Mouse (Mus musculus) hindbrain, embryonic 13.5 days (tissue): ENCODE measurements around the gene Scand1. TPM values are rescaled to one million over a fixed set of nuclear protein-coding genes. Genes with fewer than 3 reads are reported as not detected.

Experiments
- ATAC-seq: fragments of 200-750 bp; cut with Nextera tagmentation; 2 replicates; pipeline ENCODE4 v1.8.0; 2017; ENCODE audit warnings: moderate TSS enrichment; ENCODE audit not compliant: low FRiP score
- H3K27ac ChIP-seq: fragments of 300-500 bp; sonication (generic); 2 replicates; pipeline ENCODE4 v1.5.1; 2015; ENCODE audit warnings: inconsistent platforms, mild to moderate bottlenecking, moderate library complexity
- H3K27me3 ChIP-seq: fragments of 300-500 bp; sonication (generic); 2 replicates; pipeline ENCODE4 v1.6.1; 2015; ENCODE audit warnings: mild to moderate bottlenecking, inconsistent platforms
- H3K36me3 ChIP-seq: fragments of 300-500 bp; sonication (generic); 2 replicates; pipeline ENCODE4 v1.6.1; 2015; ENCODE audit warnings: mild to moderate bottlenecking, inconsistent platforms
- H3K4me1 ChIP-seq: fragments of 300-500 bp; sonication (generic); replicated peaks from 2 replicates; pipeline ENCODE4 v1.6.1; 2015; ENCODE audit warnings: inconsistent platforms
- H3K4me2 ChIP-seq: fragments of 300-500 bp; sonication (generic); 2 replicates; pipeline ENCODE4 v1.6.1; 2015; ENCODE audit warnings: inconsistent platforms, mild to moderate bottlenecking, moderate library complexity
- H3K4me3 ChIP-seq: fragments of 300-500 bp; sonication (generic); 2 replicates; pipeline ENCODE4 v1.5.1; 2015; ENCODE audit warnings: mild to moderate bottlenecking, inconsistent platforms
- H3K9ac ChIP-seq: fragments of 300-500 bp; sonication (generic); 2 replicates; pipeline ENCODE4 v1.6.1; 2015; ENCODE audit warnings: mild to moderate bottlenecking, inconsistent platforms
- H3K9me3 ChIP-seq: fragments of 300-500 bp; sonication (generic); 2 replicates; pipeline ENCODE4 v1.6.1; 2016; ENCODE audit warnings: inconsistent platforms
- WGBS: fragments of 180-500 bp; shearing (Covaris S2); methylation state at CpG from one replicate; pipeline ENCODE4 v1.1.7; 2015; 5-methylcytosine and 5-hydroxymethylcytosine counted together
- polyA plus RNA-seq: library from polyadenylated mRNA; unstranded; fragments of >200 nt; fragmentation: Nextera tagmentation; extraction: Ambion mirVana; gene quantifications from 2 replicates; pipeline ENCODE4 v1.2.1, GENCODE M21; 2015

Scand1 gene
- polyA plus RNA-seq, result 84.7 and 95.3 TPM in 2 replicates

DNA sequence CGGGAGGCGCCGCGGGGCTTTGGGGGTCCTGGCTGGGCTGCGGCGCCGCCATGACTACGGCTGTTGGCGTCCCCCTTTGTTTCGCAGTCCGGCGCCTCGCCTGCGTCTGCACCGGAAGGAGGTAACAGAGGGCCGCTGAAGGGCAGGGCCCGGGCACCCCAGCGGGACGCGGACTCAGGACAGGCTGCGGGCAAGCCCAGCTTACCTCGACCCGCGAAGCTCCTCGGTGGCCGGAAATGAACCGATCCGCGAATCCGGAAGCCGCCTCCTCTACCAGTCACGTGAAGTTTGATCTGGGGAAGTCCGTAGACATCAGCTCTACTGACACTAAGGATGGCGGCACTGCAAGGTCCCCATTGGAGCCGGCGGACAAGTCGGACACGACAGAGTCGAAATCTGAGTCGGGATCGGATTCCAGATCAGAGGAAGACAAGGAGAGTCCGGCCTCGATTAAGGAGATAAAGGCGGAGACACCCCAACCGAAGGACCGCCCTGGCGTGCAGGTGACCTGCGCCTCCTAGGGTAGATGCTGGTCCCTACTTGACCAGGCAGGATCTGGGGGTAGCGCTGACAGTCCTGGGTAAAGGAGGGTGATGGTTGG lies at the start of gene Scand1, which contains the start of gene Cnbd2:
Gene Scand1 (minus strand): TSS at position 408 of the 601 bp plus-strand sequence.
Gene Cnbd2 (plus strand): TSS at position 3 of the 601 bp plus-strand sequence.
- Histone ChIP-seq H3K27me3 (no peaks in the 10 kb centered on the region), H3K9me3 (no peaks in the 10 kb centered on the region), H3K27ac (peak within 1 kb of the TSS; percentile 98), H3K4me2 (peak within 1 kb of the TSS; percentile 82), H3K4me1 (peaks cover 16% of the 10 kb centered on the region), H3K36me3 (peaks cover 10% of the 10 kb centered on the region), H3K4me3 (peak within 1 kb of the TSS; percentile 73), H3K9ac (peak within 1 kb of the TSS; percentile 90)
- peak; percentile 95 for ATAC-seq
- WGBS, result under 1% methylated on average over 48 of the region's 49 CpGs

DNA sequence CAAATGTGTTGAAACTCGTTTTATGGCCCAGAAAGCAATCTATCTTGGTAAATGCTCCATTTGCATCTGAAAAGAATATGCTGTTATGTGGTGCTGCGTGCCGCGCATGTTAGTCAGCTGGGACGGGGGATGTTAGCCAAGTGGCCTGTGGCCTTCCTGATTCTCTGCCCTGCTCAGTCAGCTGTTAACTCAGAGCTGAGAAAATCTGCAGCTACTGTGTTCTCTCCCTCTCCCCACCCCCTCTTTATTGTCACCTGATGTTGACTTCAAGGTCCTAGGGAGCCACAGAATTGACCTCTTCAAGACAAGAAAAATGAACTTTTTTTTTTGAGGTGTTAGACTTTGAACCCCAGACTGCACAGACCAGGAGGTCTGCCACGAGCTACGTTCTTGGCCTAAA lies 43.5 kb upstream of the Scand1 start:
- no peak overlapping the region for H3K4me2 ChIP-seq
- no peak overlapping the region for H3K4me3 ChIP-seq
- no peaks in the 10 kb centered on the region for H3K9me3 ChIP-seq
- WGBS, result 35% methylated on average over 7 of the region's 7 CpGs
- H3K4me1 ChIP-seq, result peaks cover 13% of the 10 kb centered on the region
- no peak overlapping the region for H3K27ac ChIP-seq
- no peaks in the 10 kb centered on the region for H3K36me3 ChIP-seq
- no peak for ATAC-seq
- H3K27me3 ChIP-seq, result no peaks in the 10 kb centered on the region
- no peak overlapping the region for H3K9ac ChIP-seq

DNA sequence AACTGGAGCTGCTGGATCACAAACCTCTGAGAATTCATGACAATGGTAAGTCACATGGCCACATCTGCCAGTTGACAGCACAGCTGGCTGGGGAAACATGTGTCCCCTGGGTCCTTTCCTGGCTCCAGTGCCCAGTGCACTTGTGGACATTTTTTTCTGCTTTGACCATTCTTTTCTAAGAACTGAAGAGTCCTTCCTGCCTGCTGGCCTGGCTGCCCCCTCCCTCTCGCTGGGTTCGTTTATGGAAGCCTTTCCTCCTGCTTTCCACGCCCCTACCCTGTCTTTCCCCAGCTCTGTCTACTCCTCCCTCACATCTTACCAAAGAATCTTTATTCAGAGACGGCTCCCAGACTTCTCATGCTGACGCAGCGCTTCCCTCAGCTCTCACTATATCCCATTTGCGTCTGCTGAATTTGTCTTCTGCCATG lies 40.8 kb upstream of the Scand1 start:
- Histone ChIP-seq H3K27me3 (no peaks in the 10 kb centered on the region), H3K4me1 (peaks cover 13% of the 10 kb centered on the region), H3K4me3 (no peak overlapping the region), H3K36me3 (no peaks in the 10 kb centered on the region), H3K9me3 (no peaks in the 10 kb centered on the region), H3K27ac (peak overlapping the region; percentile 62), H3K4me2 (no peak overlapping the region), H3K9ac (0 out of 2 replicates have a peak overlapping the region, but pooled peaks have one; percentile 43)
- no peak for ATAC-seq
- WGBS, result 49% methylated on average over 7 of the region's 7 CpGs

DNA sequence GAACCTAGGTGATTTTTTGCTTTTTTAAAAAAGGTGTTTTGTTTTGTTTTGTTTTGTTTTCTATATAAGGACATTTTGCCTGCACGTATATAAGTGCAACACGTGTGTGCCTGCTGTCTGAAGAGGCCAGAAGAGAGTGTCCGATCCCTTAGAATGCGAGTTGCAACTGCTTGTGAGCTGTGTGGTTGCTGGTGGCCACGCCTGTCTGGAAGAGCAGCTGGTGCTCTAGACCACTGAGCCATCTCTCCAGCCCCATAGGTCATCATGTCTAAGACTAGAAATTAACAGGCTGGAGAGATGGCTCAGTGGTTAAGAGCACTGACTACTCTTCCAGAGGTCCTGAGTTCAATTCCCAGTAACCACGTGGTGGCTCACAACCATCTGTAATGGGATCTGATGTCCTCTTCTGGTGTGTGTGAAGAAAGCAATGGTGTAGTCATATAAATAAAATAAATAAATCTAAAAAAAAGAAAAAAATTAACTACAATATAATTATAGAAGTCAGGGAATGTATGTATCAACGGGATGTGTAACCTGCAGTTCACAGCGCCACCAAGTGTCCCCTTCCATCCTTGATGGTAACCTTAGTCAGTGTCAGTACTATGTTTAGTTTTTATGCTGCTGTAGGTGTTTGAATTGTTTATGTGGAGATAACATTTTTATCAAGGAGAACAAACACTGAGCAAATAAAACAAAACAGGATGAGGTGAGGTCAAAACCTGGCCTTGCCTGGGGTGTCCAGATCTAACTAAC lies 40.1 kb upstream of the Scand1 start:
- peak overlapping the region; percentile 62; the same call in 1 of the 2 replicates for H3K27ac ChIP-seq
- 83% methylated on average over 8 of the region's 8 CpGs for WGBS

DNA sequence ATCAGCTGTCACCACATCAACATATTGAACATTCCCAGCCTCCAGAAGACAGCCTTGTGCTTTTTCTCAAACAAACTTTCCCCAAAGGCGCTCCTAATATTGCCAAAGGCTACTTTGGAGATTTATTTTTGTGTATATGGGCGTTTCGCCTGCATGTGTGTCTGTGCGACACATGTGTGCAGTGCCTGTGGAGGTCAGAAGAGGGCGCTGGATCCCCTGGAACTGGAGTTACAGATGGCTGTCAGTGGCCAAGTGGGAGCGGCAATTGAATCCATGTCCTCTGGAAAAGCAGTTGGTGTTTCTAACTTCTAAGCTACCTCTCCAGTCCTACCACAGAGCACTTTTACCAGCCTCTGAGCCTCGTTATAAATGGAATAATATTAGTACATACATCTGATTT lies 38.7 kb upstream of the Scand1 start:
- WGBS, result 87% methylated on average over 7 of the region's 7 CpGs
- Histone ChIP-seq H3K4me1 (peaks cover 12% of the 10 kb centered on the region), H3K9ac (no peak overlapping the region), H3K27me3 (no peaks in the 10 kb centered on the region), H3K27ac (no peak overlapping the region), H3K4me2 (no peak overlapping the region), H3K9me3 (no peaks in the 10 kb centered on the region), H3K36me3 (no peaks in the 10 kb centered on the region), H3K4me3 (no peak overlapping the region)
- ATAC-seq, result no peak

More for the DNA sequence above, 40.1 kb upstream of the Scand1 start:
- H3K36me3 ChIP-seq, result no peaks in the 10 kb centered on the region
- peaks cover 13% of the 10 kb centered on the region for H3K4me1 ChIP-seq
- no peak overlapping the region for H3K4me2 ChIP-seq
- no peaks in the 10 kb centered on the region for H3K9me3 ChIP-seq
- H3K27me3 ChIP-seq, result no peaks in the 10 kb centered on the region
- 0 out of 2 replicates have a peak overlapping the region, but pooled peaks have one; percentile 43 for H3K9ac ChIP-seq
- no peak overlapping the region for H3K4me3 ChIP-seq
- no peak for ATAC-seq

DNA sequence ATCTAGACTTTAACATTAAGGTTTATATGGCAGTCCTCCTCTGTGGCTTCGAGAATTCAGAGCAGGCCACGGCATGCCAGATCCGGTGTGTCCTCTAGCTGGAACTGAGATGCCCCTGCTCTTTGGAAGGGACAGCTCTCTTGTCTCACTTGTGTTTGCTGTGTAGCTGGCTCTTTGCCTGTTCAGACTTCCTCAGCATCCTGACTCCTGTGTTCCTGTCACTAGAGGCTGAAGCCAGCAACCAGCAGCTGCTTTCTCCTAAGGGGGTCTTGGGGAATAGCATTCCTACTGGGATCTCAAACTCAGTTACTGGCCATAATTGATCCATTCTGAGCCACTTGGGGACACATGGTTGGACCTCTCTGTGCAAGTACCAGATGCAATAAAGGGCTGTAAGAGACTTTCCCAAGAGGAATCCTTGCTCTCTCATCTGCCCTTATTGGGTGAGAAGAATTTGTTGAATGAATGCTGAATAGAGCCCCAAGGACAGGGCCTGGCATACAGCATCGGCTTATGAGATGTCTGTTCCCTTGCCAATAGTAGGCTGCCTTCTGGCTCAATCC lies 36.9 kb upstream of the Scand1 start:
- Histone ChIP-seq H3K4me3 (no peak overlapping the region), H3K9me3 (no peaks in the 10 kb centered on the region), H3K4me2 (no peak overlapping the region), H3K27ac (no peak overlapping the region), H3K4me1 (peaks cover 8% of the 10 kb centered on the region), H3K27me3 (no peaks in the 10 kb centered on the region), H3K9ac (no peak overlapping the region), H3K36me3 (no peaks in the 10 kb centered on the region)
- no peak for ATAC-seq
- WGBS, result 88% methylated on average over 4 of the region's 4 CpGs

DNA sequence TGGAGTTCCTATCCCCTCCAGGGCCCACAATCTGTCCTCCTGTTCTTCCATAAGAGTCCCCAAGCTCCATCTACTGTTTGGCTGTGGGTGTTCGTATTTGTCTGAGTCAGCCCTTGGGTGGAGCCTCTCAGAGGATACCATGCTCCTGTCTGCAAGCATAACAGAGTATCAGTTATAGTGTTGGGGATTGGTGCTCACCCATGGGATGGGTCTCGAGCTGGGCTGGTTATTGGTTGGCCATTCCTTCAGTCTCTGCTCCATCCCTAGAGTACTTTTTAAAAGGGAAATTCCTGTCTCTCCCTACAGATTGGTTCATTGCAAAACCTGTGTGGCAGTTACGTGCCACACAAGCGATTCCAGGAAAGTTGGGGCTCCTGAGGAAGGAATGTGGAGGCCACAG lies 36.3 kb upstream of the Scand1 start:
- Histone ChIP-seq H3K9ac (no peak overlapping the region), H3K36me3 (no peaks in the 10 kb centered on the region), H3K27me3 (no peaks in the 10 kb centered on the region), H3K9me3 (no peaks in the 10 kb centered on the region), H3K27ac (no peak overlapping the region), H3K4me3 (no peak overlapping the region), H3K4me2 (no peak overlapping the region), H3K4me1 (peaks cover 8% of the 10 kb centered on the region)
- WGBS, result 82% methylated on average over 4 of the region's 4 CpGs
- ATAC-seq, result no peak

DNA sequence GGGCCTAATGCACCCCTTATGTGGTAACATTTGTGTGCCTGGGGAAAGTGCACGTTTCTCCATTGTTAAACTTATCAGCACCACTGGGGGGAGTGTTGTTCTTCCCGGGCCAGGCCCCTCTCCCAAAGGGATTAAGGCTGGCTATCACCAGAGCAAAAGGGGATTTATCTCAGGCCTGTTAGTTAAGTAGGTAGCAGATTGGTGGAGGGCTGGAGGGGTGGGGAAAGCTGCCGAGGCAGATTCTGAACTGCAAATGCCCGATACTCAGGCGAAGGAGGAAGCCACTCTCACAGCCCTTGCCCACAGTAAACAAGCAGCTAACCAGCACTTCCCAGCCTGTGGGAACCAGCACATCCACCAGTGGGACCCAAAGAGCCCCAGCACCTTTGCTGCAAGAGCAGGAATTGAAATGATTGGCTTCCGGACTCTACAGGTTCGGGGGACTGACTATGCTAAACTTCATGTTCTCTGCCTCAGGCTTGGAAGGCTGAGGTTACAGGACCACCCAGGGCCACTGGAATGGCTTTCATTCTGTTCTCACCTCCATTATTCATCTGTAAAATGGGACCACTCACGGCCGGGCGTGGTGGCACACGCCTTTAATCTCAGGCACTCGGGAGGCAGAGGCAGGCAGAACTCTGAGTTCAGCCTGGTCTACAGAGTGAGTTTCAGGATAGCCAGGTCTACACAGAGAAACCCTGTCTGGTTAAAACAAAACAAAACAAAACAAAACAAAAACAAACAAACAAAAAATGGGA lies 32.5 kb upstream of the Scand1 start:
- no peaks in the 10 kb centered on the region for H3K9me3 ChIP-seq
- no peak for ATAC-seq
- no peak overlapping the region for H3K4me2 ChIP-seq
- no peaks in the 10 kb centered on the region for H3K4me1 ChIP-seq
- no peaks in the 10 kb centered on the region for H3K27me3 ChIP-seq
- no peaks in the 10 kb centered on the region for H3K36me3 ChIP-seq
- 61% methylated on average over 12 of the region's 12 CpGs for WGBS
- no peak overlapping the region for H3K9ac ChIP-seq
- no peak overlapping the region for H3K4me3 ChIP-seq
- no peak overlapping the region for H3K27ac ChIP-seq

DNA sequence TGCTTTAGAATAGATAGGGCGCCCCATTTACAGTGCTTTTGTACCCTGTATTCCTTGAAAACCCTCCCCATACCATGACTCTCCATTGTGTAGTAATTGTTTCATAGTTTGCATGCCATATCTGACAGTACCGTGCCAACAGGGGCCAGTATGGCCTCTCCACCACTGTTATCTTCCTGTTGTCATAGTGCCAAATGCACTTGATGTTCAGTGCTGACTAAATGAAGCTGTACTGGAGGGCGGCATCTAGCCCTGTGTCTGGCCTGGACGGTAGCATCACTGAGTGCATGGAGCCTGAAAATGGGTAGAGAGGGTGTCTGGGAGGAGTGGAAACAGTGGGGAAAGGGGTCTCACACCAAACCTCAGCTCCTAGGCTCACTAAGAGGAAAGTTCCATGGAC lies 27.6 kb upstream of the Scand1 start:
- no peak for ATAC-seq
- H3K36me3 ChIP-seq, result no peaks in the 10 kb centered on the region
- no peaks in the 10 kb centered on the region for H3K27me3 ChIP-seq
- no peaks in the 10 kb centered on the region for H3K4me1 ChIP-seq
- H3K27ac ChIP-seq, result no peak overlapping the region
- H3K4me3 ChIP-seq, result no peak overlapping the region
- 92% methylated on average over 4 of the region's 4 CpGs for WGBS
- H3K9ac ChIP-seq, result no peak overlapping the region
- no peaks in the 10 kb centered on the region for H3K9me3 ChIP-seq
- no peak overlapping the region for H3K4me2 ChIP-seq

DNA sequence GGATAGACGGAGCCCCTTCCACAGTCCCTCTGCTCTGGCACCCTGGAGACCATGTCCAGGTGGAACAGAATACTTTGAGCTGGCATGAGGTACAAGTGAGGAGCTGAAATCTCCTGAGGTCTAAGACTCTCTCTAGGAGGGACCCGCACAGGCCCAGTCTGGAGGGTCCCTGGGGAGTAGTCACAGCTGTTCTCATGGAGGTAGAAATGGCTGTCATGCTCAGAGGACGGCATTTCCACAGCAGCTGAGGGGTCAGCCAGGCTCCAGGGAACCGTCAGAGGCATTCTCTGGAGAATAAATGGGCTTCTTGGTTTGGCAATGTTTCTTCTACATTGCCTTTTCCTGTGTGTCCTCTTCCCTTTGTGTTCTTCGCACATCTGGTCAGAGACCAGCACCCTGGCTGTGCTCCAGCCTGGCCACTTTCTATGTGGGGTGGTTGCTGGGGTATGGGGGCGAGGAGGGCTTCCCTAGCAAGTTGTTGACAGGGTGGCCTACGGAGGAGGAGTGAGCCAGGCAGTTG lies 19.0 kb upstream of the Scand1 start:
- 0 out of 2 replicates have a peak, but pooled peaks cover 3% of the 10 kb centered on the region for H3K36me3 ChIP-seq
- ATAC-seq, result no peak
- 74% methylated on average over 7 of the region's 7 CpGs for WGBS
- H3K4me3 ChIP-seq, result no peak overlapping the region
- no peaks in the 10 kb centered on the region for H3K9me3 ChIP-seq
- no peak overlapping the region for H3K9ac ChIP-seq
- no peak overlapping the region for H3K27ac ChIP-seq
- no peaks in the 10 kb centered on the region for H3K4me1 ChIP-seq
- no peaks in the 10 kb centered on the region for H3K27me3 ChIP-seq
- no peak overlapping the region for H3K4me2 ChIP-seq

DNA sequence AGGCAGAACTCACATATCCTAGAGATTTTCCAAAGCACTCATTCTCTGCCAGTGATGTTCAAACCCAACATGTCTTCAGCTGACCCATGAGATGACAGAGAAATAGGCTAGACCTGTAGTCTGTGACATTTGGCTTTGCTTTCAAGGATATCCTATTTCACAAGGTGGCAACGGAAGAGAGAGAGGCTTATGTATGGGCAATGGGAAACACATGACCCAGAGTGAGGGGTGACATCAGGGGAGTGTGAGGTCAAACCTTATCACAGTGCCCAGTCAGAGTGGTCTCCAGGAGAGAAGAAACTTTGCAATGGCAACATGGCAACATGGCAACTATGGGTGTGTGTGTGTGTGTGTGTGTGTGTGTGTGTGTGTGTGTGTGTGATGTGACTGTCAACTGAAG lies 18.2 kb upstream of the Scand1 start:
- Histone ChIP-seq H3K4me1 (no peaks in the 10 kb centered on the region), H3K9me3 (no peaks in the 10 kb centered on the region), H3K9ac (no peak overlapping the region), H3K4me3 (no peak overlapping the region), H3K27me3 (no peaks in the 10 kb centered on the region), H3K27ac (no peak overlapping the region), H3K36me3 (0 out of 2 replicates have a peak, but pooled peaks cover 3% of the 10 kb centered on the region), H3K4me2 (no peak overlapping the region)
- ATAC-seq, result no peak
- WGBS, result 87% methylated on average over 1 of the region's 1 CpGs

DNA sequence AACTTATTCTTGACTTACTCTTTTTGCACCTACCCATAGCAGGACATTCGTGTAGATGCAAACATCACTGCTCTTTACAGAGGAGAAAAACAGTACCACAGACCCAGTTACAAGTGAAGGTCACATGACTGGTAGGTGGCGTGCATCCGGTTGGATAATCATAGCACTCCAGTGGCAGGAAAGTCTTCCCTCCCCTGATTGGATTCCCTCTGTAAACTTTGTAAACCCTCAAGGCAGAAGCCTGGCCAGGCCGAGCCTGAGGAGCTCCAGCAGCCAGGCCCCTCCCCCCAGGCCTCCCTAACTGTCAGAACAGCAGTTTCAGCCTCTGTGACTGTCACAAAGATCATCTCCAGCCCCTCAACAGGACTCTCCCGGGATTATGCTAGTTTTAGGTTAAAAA lies 12.2 kb upstream of the Scand1 start:
- Histone ChIP-seq H3K27ac (no peak overlapping the region), H3K4me3 (no peak overlapping the region), H3K9ac (no peak overlapping the region), H3K9me3 (0 out of 2 replicates have a peak, but pooled peaks cover 4% of the 10 kb centered on the region), H3K27me3 (no peaks in the 10 kb centered on the region), H3K4me2 (no peak overlapping the region), H3K36me3 (peaks cover 9% of the 10 kb centered on the region; the same call in 1 of the 2 replicates), H3K4me1 (0 out of 2 replicates have a peak, but pooled peaks cover 4% of the 10 kb centered on the region)
- no peak for ATAC-seq
- WGBS, result 55% methylated on average over 5 of the region's 5 CpGs
